11 mouse cellular contexts compared by ENCODE assay signal in genomic region chr5:45230097-45230496, GRCm38 (mm10).
"Had no signal": no experiment of that assay in that cellular context is flagged by ENCODE, and none has a peak within 500 bp of the region (broad histone marks: within the 10 kb centered on the region; RNA-seq: fewer than 3 reads in every experiment).

No protein-coding gene starts in this region.

- H3K4me1 ChIP-seq: liver, embryonic 15.5 days; midbrain, embryonic 13.5 days had no signal

- H3K4me3 ChIP-seq: left cerebral cortex, adult 2 months; limb, embryonic 10.5 days; liver, embryonic 15.5 days; midbrain, embryonic 13.5 days had no signal

- DNase-seq: kidney, adult 8-10 months; kidney, postnatal 25 days; lung, adult 2 months; lung, postnatal 36 days; spleen, adult 18-20 months; thymus, adult 2 months; thymus, postnatal 25 days had no signal

- H3K27me3 ChIP-seq: liver, embryonic 15.5 days; midbrain, embryonic 13.5 days had no signal

- H3K27ac ChIP-seq: limb, embryonic 10.5 days; liver, embryonic 15.5 days; midbrain, embryonic 13.5 days had no signal

- H3K36me3 ChIP-seq: limb, embryonic 10.5 days; liver, embryonic 15.5 days; midbrain, embryonic 13.5 days had no signal

- H3K9me3 ChIP-seq: limb, embryonic 10.5 days; liver, embryonic 15.5 days; midbrain, embryonic 13.5 days had no signal
